Mouse (Mus musculus) limb, embryonic 14.5 days (tissue): ENCODE data around the gene Pink1. TPM values are rescaled to one million over a fixed set of nuclear protein-coding genes. Genes with fewer than 3 reads are reported as not detected.

Experiments
- ATAC-seq: fragments of 200-750 bp; cut with Nextera tagmentation; 2 replicates; pipeline ENCODE4 v1.8.0; 2017; ENCODE audit warnings: low read depth, moderate number of reproducible peaks, moderate TSS enrichment; ENCODE audit not compliant: low FRiP score
- DNase-seq: peaks from one replicate; pipeline ENCODE4 v3.0.0-alpha.2; 2015; ENCODE audit warnings: low spot score
- H3K27ac ChIP-seq: fragments of 300-500 bp; sonication (generic); replicated peaks from 2 replicates; pipeline ENCODE4 v1.5.1; 2014; ENCODE audit warnings: low read depth, mild to moderate bottlenecking, low read length, moderate library complexity, mixed read lengths
- H3K27me3 ChIP-seq: fragments of 300-500 bp; sonication (generic); 2 replicates; pipeline ENCODE4 v1.6.1; 2014; ENCODE audit warnings: low read length, mixed read lengths; ENCODE audit not compliant: control insufficient read depth, insufficient read depth
- H3K36me3 ChIP-seq: fragments of 300-500 bp; sonication (generic); 2 replicates; pipeline ENCODE4 v1.6.1; 2014; ENCODE audit warnings: mild to moderate bottlenecking, low read length, moderate library complexity, mixed read lengths; ENCODE audit not compliant: control insufficient read depth, insufficient read depth
- H3K4me1 ChIP-seq: fragments of 300-500 bp; sonication (generic); 2 replicates; pipeline ENCODE4 v1.6.1; 2014; ENCODE audit warnings: antibody characterized with exemption, low read length, mixed read lengths; ENCODE audit not compliant: control insufficient read depth, insufficient read depth
- H3K4me2 ChIP-seq: fragments of 300-500 bp; sonication (generic); replicated peaks from 2 replicates; pipeline ENCODE4 v1.6.1; 2014; ENCODE audit warnings: low read depth, mild to moderate bottlenecking, low read length, moderate library complexity; ENCODE audit not compliant: severe bottlenecking
- H3K4me3 ChIP-seq: fragments of 300-500 bp; sonication (generic); replicated peaks from 2 replicates; pipeline ENCODE4 v1.5.1; 2014; ENCODE audit warnings: low read length
- H3K9ac ChIP-seq: fragments of 300-500 bp; sonication (generic); 2 replicates; pipeline ENCODE4 v1.6.1; 2014; ENCODE audit warnings: mild to moderate bottlenecking, low read depth, low read length, moderate library complexity; ENCODE audit not compliant: severe bottlenecking
- H3K9me3 ChIP-seq: fragments of 300-500 bp; sonication (generic); 2 replicates; pipeline ENCODE4 v1.6.1; 2016; ENCODE audit warnings: low read length; ENCODE audit not compliant: control insufficient read depth
- POLR2A ChIP-seq: fragments of 200-500 bp; IDR thresholded peaks from 2 replicates; pipeline ENCODE4 v1.8.0; 2012; ENCODE audit warnings: inconsistent platforms, mild to moderate bottlenecking, moderate library complexity, borderline replicate concordance; ENCODE audit not compliant: insufficient read depth, insufficient read length; ENCODE audit errors: extremely low read depth
- WGBS: fragments of 180-500 bp; shearing (Covaris S2); extraction: QIAGEN DNeasy Blood & Tissue Kit; methylation state at CpG from one replicate; pipeline ENCODE4 v1.1.7; 2014; 5-methylcytosine and 5-hydroxymethylcytosine counted together
- polyA plus RNA-seq, 2 experiments: library from polyadenylated mRNA; depleted of rRNA in 1 of 2; stranded (reverse) in 1 of 2; unstranded in 1 of 2; fragments of >200 nt; fragmentation: Nextera tagmentation in 1 of 2; extraction: Ambion mirVana in 1 of 2; gene quantifications; 2 replicates each; pipeline versions ENCODE4 v1.2.1 to v1.2.3; 2012 to 2014

Pink1 gene
- polyA plus RNA-seq, 2 experiments = 35.5 to 44.0 TPM

GRCm38 (mm10) chr4:138366561-138366960 lies 40.5 kb upstream of the Pink1 start:
- no peak overlapping the region for H3K9ac ChIP-seq
- no peak for ATAC-seq
- no peaks in the 10 kb centered on the region for H3K9me3 ChIP-seq
- no peaks in the 10 kb centered on the region for H3K27me3 ChIP-seq
- H3K4me2 ChIP-seq = no peak overlapping the region
- DNase-seq = no peak
- no peaks in the 10 kb centered on the region for H3K36me3 ChIP-seq
- no peak overlapping the region for H3K4me3 ChIP-seq
- 83% methylated on average over 2 of the region's 2 CpGs for WGBS
- no peak overlapping the region for H3K27ac ChIP-seq
- H3K4me1 ChIP-seq = peaks cover 13% of the 10 kb centered on the region
- no peak for TF ChIP-seq POLR2A

GRCm38 (mm10) chr4:138363511-138363910 lies 37.4 kb upstream of the Pink1 start:
- H3K27ac ChIP-seq = no peak overlapping the region
- H3K4me1 ChIP-seq = peaks cover 11% of the 10 kb centered on the region
- no peaks in the 10 kb centered on the region; the same call in 1 of the 2 replicates for H3K27me3 ChIP-seq
- 58% methylated on average over 5 of the region's 5 CpGs for WGBS
- no peak overlapping the region for H3K4me2 ChIP-seq
- no peak overlapping the region for H3K9ac ChIP-seq
- no peak for ATAC-seq
- H3K9me3 ChIP-seq = no peaks in the 10 kb centered on the region
- no peak for DNase-seq
- no peak overlapping the region for H3K4me3 ChIP-seq
- TF ChIP-seq POLR2A = no peak
- no peaks in the 10 kb centered on the region for H3K36me3 ChIP-seq

DNA sequence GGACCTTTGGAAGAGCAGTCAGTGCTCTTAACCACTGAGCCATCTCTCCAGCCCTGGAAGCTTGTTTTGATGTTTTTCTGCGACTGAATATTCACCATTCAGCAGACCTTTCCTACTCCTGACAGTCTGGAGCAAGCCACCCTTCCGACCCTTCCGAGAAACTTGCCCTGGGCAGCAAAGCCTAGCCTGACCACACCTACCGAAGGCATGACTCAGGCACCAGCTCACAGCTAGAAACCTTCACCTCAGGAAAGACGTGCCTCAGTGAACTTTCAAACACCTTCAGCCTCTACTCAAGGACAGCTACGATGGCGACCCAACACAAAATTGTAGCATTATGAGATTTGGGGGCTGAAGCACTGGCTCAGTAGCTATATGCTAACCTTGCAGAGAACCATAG lies 36.8 kb upstream of the Pink1 start:
- WGBS = 83% methylated on average over 7 of the region's 7 CpGs
- no peak for DNase-seq

DNA sequence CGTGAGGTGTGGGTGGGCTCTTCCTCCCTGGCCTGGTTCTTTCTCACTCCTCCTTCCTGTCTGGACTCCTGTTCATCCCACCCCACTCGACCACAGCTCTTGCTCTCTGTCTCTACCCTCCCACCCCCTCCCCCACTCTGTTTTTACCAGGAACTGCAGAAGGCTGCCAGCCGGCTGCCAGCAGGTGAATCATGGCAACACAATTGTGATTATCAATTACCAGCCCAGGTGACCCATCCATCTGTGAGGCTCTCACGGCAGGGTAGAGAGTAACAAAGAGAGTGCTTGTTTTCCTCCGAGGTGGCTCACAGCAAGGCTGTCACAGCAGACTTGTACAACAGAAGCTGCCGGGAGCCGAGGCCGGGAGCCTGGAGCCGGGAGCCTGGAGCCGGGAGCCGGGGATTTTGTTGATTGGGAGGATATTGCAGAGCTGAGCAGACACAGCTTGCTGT lies 35.3 kb upstream of the Pink1 start:
- ATAC-seq (no peak), DNase-seq (no peak)
- TF ChIP-seq POLR2A = no peak
- Histone ChIP-seq H3K4me1 (no peaks in the 10 kb centered on the region), H3K36me3 (no peaks in the 10 kb centered on the region), H3K9ac (0 out of 2 replicates have a peak overlapping the region, but pooled peaks have one; percentile 4), H3K4me2 (no peak overlapping the region), H3K27me3 (no peaks in the 10 kb centered on the region; the same call in 1 of the 2 replicates), H3K4me3 (no peak overlapping the region), H3K27ac (no peak overlapping the region), H3K9me3 (no peaks in the 10 kb centered on the region)
- WGBS = 16% methylated on average over 11 of the region's 11 CpGs

More for the DNA sequence above, 36.8 kb upstream of the Pink1 start:
- Histone ChIP-seq H3K9ac (no peak overlapping the region), H3K4me2 (no peak overlapping the region), H3K27me3 (no peaks in the 10 kb centered on the region; the same call in 1 of the 2 replicates), H3K27ac (no peak overlapping the region), H3K4me3 (no peak overlapping the region), H3K36me3 (no peaks in the 10 kb centered on the region), H3K9me3 (no peaks in the 10 kb centered on the region), H3K4me1 (peaks cover 5% of the 10 kb centered on the region; the same call in 1 of the 2 replicates)
- ATAC-seq = no peak
- no peak for TF ChIP-seq POLR2A

- Histone ChIP-seq H3K36me3 (no peaks in the 10 kb centered on the region), H3K4me2 (no peak overlapping the region), H3K9ac (no peak overlapping the region), H3K9me3 (no peaks in the 10 kb centered on the region), H3K4me1 (no peaks in the 10 kb centered on the region), H3K27me3 (no peaks in the 10 kb centered on the region; the same call in 1 of the 2 replicates), H3K27ac (no peak overlapping the region), H3K4me3 (no peak overlapping the region)
- ATAC-seq (no peak), DNase-seq (no peak)
- WGBS = 80% methylated on average over 3 of the region's 3 CpGs
- no peak for TF ChIP-seq POLR2A
Measured at GRCm38 (mm10) chr4:138358176-138358575, 32.1 kb upstream of the Pink1 start.
